ENCODE assay signal across 17 mouse cellular contexts in genomic region chr11:88076394-88076793, GRCm38 (mm10).
"Had no signal": no experiment of that assay in that cellular context is flagged by ENCODE, and none has a peak within 500 bp of the region (broad histone marks: within the 10 kb centered on the region; RNA-seq: fewer than 3 reads in every experiment).

No protein-coding gene starts in this region.

- DNase-seq: left cerebral cortex, postnatal 4 days; liver; liver, embryonic 13.5 days; liver, postnatal 0 days; lung, adult 18-20 months; lung, adult 2 months; lung, embryonic 14.5 days; lung, postnatal 10 days; lung, postnatal 14 days; lung, postnatal 36 days; lung, postnatal 4 days; midbrain, embryonic 14.5 days had no signal

- ATAC-seq: liver, embryonic 12.5 days; liver, postnatal 0 days; lung, postnatal 0 days; midbrain, embryonic 13.5 days; midbrain, embryonic 15.5 days; midbrain, embryonic 16.5 days had no signal
